Mouse (Mus musculus): ENCODE results near the gene 9130213A22Rik. TPM values are rescaled to one million over a fixed set of nuclear protein-coding genes. Genes with fewer than 3 reads are reported as not detected.

9130213A22Rik gene
- total RNA-seq, 1 experiment from 2014 or later = not detected

DNA sequence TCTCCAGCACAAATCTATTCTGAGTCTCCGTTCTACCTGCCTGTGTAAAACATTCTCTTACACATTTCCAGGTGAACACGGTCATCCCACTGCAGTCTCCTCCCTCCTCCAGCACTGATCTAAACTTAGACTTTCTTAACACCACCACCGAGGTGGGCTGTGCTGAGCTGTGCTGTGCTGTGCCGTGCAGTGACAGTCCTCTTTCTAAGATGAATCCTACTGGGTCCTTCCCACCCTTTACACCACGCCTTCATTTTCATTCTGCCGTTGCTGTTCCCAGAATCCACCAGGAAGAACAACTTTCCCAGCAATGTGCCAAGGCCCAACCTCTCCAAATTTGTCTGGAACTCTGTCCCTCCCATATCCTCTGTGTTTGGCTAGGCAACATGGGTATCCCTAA lies 36.0 kb downstream of the 9130213A22Rik start:
- no peak for ATAC-seq (replicated peaks; ENCODE audit: insufficient number of reproducible peaks, low FRiP score, low TSS enrichment, poor library complexity, severe bottlenecking)

DNA sequence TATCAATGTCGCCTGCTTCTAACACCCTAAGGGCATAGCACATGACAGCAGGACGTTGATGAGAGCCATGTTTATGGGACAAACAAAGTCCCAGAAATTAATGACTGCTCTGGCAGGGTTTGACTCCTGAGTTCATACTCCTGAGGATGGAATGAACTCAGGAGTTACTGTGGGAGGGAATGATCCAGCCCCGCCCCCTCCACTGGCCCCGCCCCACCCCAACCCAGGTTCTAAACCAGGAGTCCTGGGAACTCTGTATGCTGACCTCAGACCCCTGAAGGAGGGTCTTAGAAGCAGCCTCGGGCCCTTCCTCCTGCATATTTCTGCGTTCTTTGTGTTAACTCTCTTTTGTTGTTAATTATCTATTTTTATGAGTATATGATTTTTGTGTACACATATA lies 36.8 kb downstream of the 9130213A22Rik start:
- no peak for ATAC-seq (replicated peaks; ENCODE audit: insufficient number of reproducible peaks, low FRiP score, low TSS enrichment, poor library complexity, severe bottlenecking)

DNA sequence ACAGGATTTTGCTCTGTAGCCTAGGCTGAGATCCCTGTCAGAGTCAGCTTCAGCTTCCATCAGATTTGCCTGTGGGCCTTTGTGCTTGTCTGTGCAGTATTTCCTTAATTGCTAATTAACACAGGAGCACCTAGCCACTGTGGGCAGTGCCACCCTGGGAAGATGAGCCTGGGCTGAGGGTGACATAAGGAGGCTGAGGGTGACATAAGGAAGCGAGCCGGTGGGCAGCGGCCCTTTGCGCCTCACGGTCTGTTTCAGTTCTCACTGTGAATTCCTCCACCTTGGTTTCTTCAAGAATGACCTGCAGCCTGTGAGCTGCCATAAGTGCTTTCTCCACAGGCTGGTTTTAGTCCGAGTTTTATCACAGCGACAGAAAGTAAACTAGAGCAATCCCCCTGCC lies 40.8 kb downstream of the 9130213A22Rik start:
- no peak for ATAC-seq (replicated peaks; ENCODE audit: insufficient number of reproducible peaks, low FRiP score, low TSS enrichment, poor library complexity, severe bottlenecking)

DNA sequence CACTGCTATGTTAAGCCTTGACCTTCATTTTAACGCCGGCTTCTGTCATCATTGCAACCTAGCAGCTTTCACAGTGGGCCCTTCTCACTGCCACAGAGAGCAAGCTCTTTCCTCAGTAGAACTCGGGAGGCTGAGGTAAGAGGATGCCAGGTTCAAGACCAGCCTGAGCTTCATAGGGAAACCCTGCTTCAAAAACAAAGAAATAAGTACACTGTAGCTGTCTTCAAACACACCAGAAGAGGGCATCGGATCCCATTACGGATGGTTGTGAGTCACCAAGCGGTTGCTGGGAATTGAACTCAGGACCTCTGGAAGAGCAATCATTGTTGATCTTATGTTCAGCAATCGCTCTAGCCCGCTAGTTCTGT lies 41.5 kb downstream of the 9130213A22Rik start:
- no peak for ATAC-seq (replicated peaks; ENCODE audit: insufficient number of reproducible peaks, low FRiP score, low TSS enrichment, poor library complexity, severe bottlenecking)

DNA sequence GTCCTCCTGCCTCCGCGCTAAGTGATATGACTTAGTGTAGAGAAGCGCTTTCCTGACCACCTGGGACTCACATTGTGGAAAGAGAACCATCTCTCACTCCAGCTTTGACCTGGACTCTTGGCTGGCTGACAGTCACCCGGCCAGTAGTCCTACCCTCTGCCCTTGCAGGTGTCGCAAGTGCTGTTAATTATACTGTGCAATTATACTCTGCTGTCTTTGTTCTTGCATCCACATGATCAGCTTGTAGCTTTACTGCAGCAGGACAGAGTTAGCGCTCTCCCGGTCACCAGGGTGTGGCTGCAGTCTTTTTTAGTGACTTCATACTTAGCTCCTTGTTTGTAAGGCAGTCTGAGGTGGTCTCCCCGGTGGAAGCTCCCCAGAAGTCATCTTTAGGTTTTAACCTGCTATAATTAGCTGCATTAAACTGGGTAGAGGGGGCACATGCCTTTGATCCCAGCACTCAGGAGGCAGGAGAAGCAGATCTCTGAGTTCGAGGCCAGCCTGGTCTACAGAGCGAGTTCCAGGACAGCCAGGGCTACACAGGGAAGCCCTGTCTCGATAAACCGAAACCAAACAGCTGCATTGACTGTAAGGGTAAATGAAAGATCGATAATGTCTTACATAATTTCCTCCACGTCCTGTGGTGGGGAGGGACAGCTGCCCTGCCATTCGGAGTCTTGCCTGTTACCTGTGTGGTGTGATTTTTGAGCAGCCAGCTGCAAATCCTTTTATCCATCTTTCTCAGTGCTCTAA lies 42.1 kb downstream of the 9130213A22Rik start:
- ATAC-seq (replicated peaks; ENCODE audit: insufficient number of reproducible peaks, low FRiP score, low TSS enrichment, poor library complexity, severe bottlenecking) = no peak

DNA sequence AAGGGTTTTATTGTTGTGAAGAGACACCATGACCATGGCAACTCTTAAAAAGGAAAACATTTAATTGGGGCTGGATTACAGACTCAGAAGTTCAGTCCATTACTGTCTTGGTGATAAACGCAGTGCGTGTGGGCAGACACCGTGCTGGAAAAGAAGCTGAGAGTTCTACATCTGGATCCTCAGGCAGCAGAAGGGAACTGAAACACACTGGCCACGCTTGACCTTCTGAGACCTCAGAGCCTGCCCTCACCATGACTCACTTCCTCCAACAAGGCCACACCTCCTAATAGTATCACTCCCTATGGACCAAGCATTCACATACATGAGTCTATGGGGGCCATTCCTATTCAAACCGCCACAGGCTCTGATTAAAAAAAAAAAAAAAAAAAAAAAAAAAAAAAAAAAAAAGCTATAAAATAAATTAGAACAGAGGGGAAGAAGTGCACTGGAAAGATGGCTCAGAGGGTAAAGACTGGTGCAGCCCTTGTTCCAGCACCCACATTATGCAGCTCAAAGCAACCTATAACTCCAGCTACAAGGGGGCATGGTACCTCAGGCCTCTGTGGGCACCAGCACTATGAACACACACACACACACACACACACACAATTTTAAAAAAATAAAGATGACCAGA lies 43.5 kb downstream of the 9130213A22Rik start:
- ATAC-seq (replicated peaks; ENCODE audit: insufficient number of reproducible peaks, low FRiP score, low TSS enrichment, poor library complexity, severe bottlenecking) = peak; percentile 94

DNA sequence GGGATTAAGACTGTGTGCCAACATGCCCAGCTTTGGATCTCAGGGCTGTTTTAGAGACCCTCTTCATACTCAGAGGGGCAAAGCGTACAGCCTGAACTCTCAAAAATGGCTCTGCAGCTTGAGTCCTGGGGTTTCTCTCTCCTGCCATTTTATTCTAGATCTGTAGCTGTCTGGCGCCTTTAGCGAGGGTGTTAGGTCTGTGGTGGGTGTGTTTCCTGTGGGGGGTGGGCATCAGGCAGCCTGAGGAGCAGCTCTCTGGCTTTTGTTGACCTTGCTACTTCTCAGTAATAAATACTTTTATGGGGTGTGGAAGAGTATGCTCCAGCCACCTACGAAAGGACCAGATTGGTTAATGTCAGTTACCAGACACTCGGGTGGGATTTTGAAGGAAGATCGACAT lies 44.3 kb downstream of the 9130213A22Rik start:
- no peak for ATAC-seq (replicated peaks; ENCODE audit: insufficient number of reproducible peaks, low FRiP score, low TSS enrichment, poor library complexity, severe bottlenecking)

DNA sequence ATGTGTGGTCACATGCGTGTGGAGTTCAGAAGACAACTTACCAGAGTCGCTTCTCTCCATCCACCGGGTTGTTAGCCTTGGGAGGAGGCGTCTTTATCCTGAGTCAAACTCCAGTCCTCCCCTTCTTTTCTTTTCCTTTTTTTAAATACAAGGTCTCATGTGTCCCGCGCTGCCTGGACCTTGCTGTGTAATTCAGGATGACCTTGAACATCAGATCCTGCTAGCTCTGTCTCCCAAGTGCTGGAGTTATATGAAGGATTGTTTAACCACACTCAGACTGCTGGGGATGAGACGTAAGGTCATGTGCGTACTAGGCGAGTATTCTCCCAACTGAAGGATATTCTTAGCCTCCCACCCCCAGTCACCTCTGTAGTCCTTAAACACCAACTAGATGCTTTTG lies 45.1 kb downstream of the 9130213A22Rik start:
- ATAC-seq (replicated peaks; ENCODE audit: insufficient number of reproducible peaks, low FRiP score, low TSS enrichment, poor library complexity, severe bottlenecking) = no peak

DNA sequence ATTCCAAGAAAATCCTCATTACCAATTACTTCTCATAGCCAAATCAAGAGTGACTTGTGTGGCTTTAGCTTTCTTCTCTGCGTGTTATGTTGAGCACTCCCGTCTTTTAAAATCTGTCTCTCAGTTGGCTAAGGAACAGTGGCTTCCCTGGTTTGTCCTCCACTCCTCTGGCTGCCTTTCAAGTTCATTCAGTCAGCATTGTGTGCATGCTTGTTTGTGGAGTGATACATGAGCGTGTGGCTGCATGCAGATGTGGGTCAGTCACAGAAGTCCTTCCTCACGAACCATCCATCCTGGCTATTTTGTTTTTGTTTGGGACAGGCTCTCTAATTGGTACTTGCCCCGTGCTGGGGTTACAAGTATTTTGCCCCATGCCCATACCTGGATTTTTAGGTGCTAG lies 45.8 kb downstream of the 9130213A22Rik start:
- ATAC-seq (replicated peaks; ENCODE audit: insufficient number of reproducible peaks, low FRiP score, low TSS enrichment, poor library complexity, severe bottlenecking) = no peak

DNA sequence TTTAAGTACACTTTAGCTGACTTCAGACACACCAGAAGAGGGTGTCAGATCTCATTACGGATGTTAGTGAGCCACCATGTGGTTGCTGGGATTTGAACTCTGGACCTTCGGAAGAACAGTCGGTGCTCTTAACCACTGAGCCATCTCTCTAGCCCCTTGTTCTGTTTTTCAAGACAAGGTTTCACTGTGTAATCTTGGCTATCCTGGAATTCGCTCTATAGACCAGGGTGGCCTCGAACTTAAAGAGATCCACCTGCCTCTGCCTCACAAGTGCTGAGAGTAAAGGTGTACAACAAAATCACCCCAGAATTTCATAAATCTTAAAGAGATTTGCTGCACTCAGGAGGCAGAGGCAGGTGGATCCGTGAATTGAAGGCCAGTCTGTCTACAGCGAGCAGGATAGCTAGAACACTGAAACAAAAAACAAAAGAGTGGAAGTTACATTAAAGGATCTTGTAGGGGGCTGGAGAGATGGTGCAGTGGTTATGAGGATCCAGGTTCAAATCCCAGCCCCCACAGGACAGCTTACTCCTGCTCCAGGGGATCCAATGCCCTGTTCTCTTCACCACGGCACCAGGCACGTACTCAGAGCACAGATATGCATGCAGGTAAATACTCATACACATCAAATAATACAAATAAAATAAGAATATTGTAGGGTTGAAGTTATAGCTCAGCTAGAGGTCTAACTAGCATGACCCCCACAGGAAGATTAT lies 46.5 kb downstream of the 9130213A22Rik start:
- no peak for ATAC-seq (replicated peaks; ENCODE audit: insufficient number of reproducible peaks, low FRiP score, low TSS enrichment, poor library complexity, severe bottlenecking)

DNA sequence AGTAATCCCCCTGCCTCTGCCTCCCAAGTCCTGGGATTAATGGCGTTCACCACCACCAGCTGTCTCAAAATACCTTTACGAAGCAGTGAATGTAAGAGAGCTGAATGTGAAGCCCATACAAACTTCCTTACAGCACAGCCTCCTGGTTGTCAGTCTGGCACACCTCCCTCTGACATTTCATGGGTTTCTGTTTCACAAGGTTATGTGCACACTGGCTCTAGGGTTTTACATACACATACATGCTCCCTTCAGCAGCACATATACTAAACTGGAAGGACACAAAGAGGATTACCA lies 47.7 kb downstream of the 9130213A22Rik start:
- no peak for ATAC-seq (replicated peaks; ENCODE audit: insufficient number of reproducible peaks, low FRiP score, low TSS enrichment, poor library complexity, severe bottlenecking)

DNA sequence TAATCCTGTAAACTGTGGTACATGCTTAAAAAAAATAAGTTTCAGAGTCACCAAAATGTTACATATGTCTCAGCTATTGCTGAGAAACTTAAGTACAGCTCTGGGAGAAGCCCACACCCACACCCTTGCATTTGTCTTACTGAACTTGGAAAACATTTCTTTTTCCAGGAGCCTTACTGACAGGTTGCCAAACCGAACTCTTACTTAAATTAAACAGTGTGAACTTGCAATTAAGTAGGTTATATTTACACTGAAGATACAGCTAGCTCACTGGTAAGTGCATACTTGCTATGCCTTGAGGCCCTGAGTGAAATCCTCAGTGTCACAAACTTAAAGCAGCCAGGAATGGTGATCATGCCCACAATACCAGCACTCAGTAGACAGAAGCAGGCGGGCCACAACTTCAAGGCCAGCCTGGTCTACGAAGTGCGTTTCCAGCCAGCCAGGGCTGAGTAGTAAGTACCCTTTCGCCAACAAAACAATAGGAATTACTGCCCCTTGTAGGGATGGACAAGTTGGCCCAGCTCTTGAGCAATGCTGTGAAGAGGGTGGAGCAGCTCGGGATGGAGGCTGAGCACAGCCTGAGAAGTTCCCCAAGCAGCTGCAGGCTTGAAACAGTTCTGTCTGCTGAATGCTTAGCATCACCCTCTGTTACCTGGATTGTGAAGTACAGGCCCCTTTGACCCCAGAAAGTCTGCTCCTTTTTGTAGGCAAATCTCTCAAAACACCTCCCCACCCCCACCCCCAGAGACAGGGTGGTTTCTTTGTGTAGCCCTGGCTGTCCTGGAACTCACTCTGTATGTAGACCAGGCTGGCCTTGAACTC lies 48.2 kb downstream of the 9130213A22Rik start:
- no peak for ATAC-seq (replicated peaks; ENCODE audit: insufficient number of reproducible peaks, low FRiP score, low TSS enrichment, poor library complexity, severe bottlenecking)

DNA sequence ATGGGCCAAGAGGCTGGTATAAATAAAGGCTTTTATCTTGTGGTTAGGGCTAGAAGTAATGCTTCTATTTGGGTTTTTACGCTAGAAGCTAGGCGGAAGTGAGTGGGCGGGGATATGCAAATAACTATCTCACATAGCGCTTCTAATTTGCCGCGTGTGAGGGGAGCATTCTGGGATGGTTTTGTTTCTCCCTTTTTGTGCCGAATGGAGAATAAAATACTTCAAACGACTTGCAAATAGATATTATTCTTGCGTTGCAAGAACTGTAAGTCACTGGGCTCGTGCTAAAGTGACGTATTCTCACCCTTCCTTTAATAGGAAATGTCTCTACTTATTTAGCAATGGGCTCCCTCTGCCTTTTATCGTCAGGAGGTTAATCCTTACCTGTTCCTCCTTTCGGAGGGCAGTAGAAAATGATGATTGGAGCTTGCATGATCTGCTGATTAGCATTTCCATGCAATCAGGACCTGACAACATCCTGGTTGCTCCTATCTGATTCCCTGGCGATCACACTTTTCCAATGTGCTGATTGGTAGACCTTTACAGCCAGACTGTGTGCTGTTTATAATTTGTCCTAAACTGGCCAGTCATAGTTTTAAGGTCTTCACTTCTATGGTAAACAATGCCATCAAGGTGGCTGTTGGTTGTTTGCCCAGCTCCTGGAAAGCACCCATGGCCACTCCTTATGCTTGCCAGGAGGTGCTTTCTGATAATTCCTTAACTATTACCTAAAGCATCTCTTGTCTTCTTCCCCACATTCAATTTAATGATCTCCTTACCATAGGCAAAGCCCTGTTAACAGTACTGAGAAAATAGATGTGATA lies 49.1 kb downstream of the 9130213A22Rik start:
- peak; percentile 62 for ATAC-seq (replicated peaks; ENCODE audit: insufficient number of reproducible peaks, low FRiP score, low TSS enrichment, poor library complexity, severe bottlenecking)

DNA sequence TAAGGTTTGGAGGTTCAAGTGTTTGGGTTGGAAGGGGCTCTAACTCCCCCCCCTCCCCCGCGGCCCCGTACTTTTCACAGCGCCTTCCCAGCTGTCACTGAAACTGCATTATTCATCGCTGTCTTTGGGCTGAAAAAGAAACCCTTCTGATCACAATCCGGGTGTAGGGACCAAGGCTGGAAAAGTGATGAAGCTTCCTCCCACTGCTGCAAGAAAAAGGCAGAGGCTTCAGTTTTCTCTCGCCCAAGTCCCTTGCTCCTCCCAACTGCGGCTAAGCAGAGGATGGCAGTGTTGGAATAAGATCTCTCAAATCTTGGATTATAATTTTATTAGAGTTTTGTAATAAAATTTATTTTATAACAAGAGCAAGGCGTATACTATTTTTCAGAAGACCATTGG lies 49.7 kb downstream of the 9130213A22Rik start:
- no peak for ATAC-seq (replicated peaks; ENCODE audit: insufficient number of reproducible peaks, low FRiP score, low TSS enrichment, poor library complexity, severe bottlenecking)

DNA sequence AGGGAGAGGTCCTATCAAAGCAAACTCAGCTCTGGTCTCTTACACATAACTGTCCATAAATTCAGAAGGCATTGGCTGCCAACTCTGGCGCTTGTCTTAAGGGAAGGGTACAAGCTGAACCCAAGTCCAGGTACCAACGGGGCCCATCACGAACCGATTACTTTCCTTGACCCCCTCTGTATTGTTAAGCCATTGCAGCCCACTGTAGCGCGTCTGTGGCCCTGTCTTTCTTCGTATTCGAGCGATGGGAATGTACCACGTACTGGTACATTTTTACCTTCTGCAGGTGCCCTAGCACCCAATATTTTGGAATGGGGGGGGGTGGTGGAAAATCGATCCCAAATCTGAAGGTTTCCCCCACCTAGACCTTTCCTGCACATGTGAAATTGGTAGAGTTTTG lies 50.2 kb downstream of the 9130213A22Rik start:
- ATAC-seq (replicated peaks; ENCODE audit: insufficient number of reproducible peaks, low FRiP score, low TSS enrichment, poor library complexity, severe bottlenecking) = no peak

DNA sequence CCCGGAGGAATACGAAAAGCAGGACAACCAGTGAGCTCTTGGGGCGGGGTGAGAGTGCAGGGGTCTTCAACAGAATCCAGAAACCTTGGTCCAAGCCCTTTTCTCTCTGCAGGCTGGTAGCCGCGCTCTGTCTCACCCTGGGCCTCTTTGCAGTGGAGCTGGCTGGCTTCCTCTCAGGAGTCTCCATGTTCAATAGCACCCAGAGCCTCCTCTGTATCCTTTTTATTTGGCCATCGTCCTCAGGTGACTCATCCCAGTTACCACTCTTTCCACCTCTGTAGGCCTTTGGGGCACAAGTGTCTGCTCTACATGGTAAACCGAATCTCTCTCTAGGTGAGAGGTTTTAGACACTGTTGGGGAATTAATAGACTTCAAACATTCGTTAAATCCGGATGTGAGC lies 51.1 kb downstream of the 9130213A22Rik start:
- ATAC-seq (replicated peaks; ENCODE audit: insufficient number of reproducible peaks, low FRiP score, low TSS enrichment, poor library complexity, severe bottlenecking) = no peak

DNA sequence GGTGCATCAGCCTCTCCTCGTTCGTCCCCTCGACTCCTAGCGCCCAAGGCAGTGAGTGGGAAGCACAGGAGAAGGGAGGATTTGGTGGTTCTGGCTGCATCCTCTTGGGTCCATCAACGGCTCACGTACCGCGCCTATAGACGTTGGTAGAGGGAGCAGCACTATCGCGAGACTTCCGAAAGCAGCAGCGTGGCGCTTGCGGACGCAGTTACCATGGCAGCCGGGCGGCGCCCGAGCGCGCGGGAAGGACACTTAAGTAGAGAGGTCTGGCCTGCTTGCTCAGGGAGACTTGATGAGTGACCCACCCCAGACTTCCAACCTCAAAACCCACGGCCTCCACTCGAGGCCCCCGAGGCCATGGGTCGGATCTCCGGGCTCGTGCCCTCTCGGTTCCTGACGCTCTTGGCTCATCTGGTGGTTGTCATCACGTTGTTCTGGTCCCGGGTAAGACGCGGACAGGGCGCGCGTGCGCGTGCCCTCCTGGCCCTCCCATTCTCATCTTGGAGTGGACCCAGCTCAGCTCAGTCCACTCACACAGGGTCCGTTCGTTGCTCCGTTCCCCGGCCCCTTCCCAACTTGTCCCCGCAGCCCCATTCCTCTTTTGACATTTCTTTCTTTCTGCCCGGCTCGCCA lies 51.7 kb downstream of the 9130213A22Rik start, which contains the start of gene Tmem107:
Gene Tmem107 (plus strand): TSS at position 217 of the 633 bp plus-strand sequence.
- peak; percentile 75 for ATAC-seq (replicated peaks; ENCODE audit: insufficient number of reproducible peaks, low FRiP score, low TSS enrichment, poor library complexity, severe bottlenecking)

DNA sequence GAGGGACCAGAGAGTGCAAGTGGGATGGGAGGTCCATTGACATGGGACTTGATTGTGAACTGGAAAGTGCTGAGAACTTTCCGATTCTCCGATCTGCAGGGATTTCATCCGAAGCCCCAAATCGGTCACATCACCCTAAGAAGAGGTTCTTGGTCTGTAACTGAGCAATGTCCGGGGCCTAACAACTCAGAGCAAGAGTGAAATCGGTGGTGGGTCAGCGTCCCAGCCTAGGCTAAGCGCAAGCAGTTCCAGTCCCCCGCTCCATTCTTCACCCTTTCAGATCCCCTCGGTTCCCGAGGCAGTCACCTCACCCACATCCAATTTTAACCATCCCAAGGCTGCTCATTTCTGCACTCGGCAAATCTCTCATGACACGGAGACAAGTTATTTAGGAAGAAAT lies 52.3 kb downstream of the 9130213A22Rik start:
- no peak for ATAC-seq (replicated peaks; ENCODE audit: insufficient number of reproducible peaks, low FRiP score, low TSS enrichment, poor library complexity, severe bottlenecking)
